Mouse (Mus musculus) cerebellum, adult 9-10 months (tissue): ENCODE measurements around the gene Pnpla8.
"Not testable (repeated sequence)": the region's sequence is repeated elsewhere in the genome, so short reads cannot be mapped to it uniquely, and the experiment has no call there.

Experiments used
- DNase-seq: peaks from one replicate; pipeline ENCODE4 v3.0.0; 2022

The Pnpla8 gene

GRCm38 (mm10) chr12:44274125-44274835 lies 53.1 kb downstream of the Pnpla8 start:
- peak; percentile 0 for DNase-seq

- not testable (repeated sequence) for DNase-seq
Measured at GRCm38 (mm10) chr12:44280147-44280546, 59.0 kb downstream of the Pnpla8 start.

- no peak for DNase-seq
Measured at GRCm38 (mm10) chr12:44281534-44281933, 60.4 kb downstream of the Pnpla8 start.

- no peak for DNase-seq
Measured at GRCm38 (mm10) chr12:44283378-44283777, 62.2 kb downstream of the Pnpla8 start.

- DNase-seq: no peak
Measured at GRCm38 (mm10) chr12:44286992-44287391, 65.8 kb downstream of the Pnpla8 start.

- DNase-seq: peak; percentile 85
Measured at GRCm38 (mm10) chr12:44292281-44292680, 71.1 kb downstream of the Pnpla8 start.

GRCm38 (mm10) chr12:44300793-44301192 lies 79.6 kb downstream of the Pnpla8 start:
- DNase-seq: no peak

- DNase-seq: no peak
Measured at GRCm38 (mm10) chr12:44304012-44304411, 82.8 kb downstream of the Pnpla8 start.

GRCm38 (mm10) chr12:44304869-44305268 lies 83.7 kb downstream of the Pnpla8 start:
- no peak for DNase-seq

- no peak for DNase-seq
Measured at GRCm38 (mm10) chr12:44308221-44308620, 87.1 kb downstream of the Pnpla8 start.

GRCm38 (mm10) chr12:44315212-44315611 lies 94.0 kb downstream of the Pnpla8 start:
- no peak for DNase-seq

- no peak for DNase-seq
Measured at GRCm38 (mm10) chr12:44325091-44325490, 103.9 kb downstream of the Pnpla8 start.

- DNase-seq: peak; percentile 61
Measured at GRCm38 (mm10) chr12:44327452-44327851, 106.3 kb downstream of the Pnpla8 start.

- peak; percentile 73 for DNase-seq
Measured at GRCm38 (mm10) chr12:44328381-44329315, 107.5 kb downstream of the Pnpla8 start, which contains the start of gene Nrcam. Gene Nrcam, plus strand, starts transcription at chr12:44328885.

GRCm38 (mm10) chr12:44329316-44330215 lies 108.4 kb downstream of the Pnpla8 start:
- peak; percentile 69 for DNase-seq

GRCm38 (mm10) chr12:44330216-44330719 lies 109.1 kb downstream of the Pnpla8 start:
- peak; percentile 36 for DNase-seq

- DNase-seq: no peak
Measured at GRCm38 (mm10) chr12:44337136-44337640, 116.0 kb downstream of the Pnpla8 start.

- peak; percentile 30 for DNase-seq
Measured at GRCm38 (mm10) chr12:44338195-44338622, 117.0 kb downstream of the Pnpla8 start.

GRCm38 (mm10) chr12:44344075-44344474 lies 122.9 kb downstream of the Pnpla8 start:
- no peak for DNase-seq

GRCm38 (mm10) chr12:44345251-44345650 lies 124.1 kb downstream of the Pnpla8 start:
- DNase-seq: no peak

- DNase-seq: no peak
Measured at GRCm38 (mm10) chr12:44346143-44346542, 125.0 kb downstream of the Pnpla8 start.

- DNase-seq: no peak
Measured at GRCm38 (mm10) chr12:44355116-44355515, 133.9 kb downstream of the Pnpla8 start.
